ENCODE assay signal across 10 mouse cellular contexts in genomic region chr6:23253353-23254311, GRCm38 (mm10). TPM values are rescaled to one million over a fixed set of nuclear protein-coding genes. Genes with fewer than 3 reads are reported as not detected.
DNase-seq lines count a peak whose midpoint lies in the region; ATAC-seq and TF ChIP-seq lines count a peak whose summit lies in the region.
"Had no signal": no experiment of that assay in that cellular context is flagged by ENCODE, and none has a peak within 500 bp of the region (broad histone marks: within the 10 kb centered on the region; RNA-seq: fewer than 3 reads in every experiment).

No protein-coding gene starts in this region.

- H3K4me3 ChIP-seq in forebrain, postnatal 0 days (ENCODE audit: low read depth, low read length), result no peak overlapping the region
- H3K4me3 ChIP-seq in midbrain, embryonic 16.5 days (ENCODE audit: low read depth, low read length), result no peak overlapping the region

- 5% methylated on average over 43 of the region's 43 CpGs for WGBS in forebrain, postnatal 0 days
- 1% methylated on average over 35 of the region's 43 CpGs for WGBS in midbrain, embryonic 16.5 days

- peak; percentile 12; the same call in 1 of the 2 replicates for ATAC-seq in forebrain, postnatal 0 days
- ATAC-seq in midbrain, embryonic 16.5 days, result peak; percentile 29; the same call in 1 of the 2 replicates
- no peak for ATAC-seq in granulocyte monocyte progenitor cell, adult 5-6 weeks (replicated peaks; ENCODE audit: poor library complexity, severe bottlenecking)

- no peak overlapping the region for H3K4me2 ChIP-seq in forebrain, postnatal 0 days (ENCODE audit: low read depth)
- H3K4me2 ChIP-seq in midbrain, embryonic 16.5 days (ENCODE audit: low read length), result no peak overlapping the region; the same call in 1 of the 2 replicates

- H3K9me3 ChIP-seq in forebrain, postnatal 0 days (ENCODE audit: low read length), result no peaks in the 10 kb centered on the region
- H3K9me3 ChIP-seq in midbrain, embryonic 16.5 days (replicated peaks; ENCODE audit: control insufficient read depth, low read length, poor library complexity, severe bottlenecking), result no peaks in the 10 kb centered on the region

- no peaks in the 10 kb centered on the region for H3K4me1 ChIP-seq in forebrain, postnatal 0 days (ENCODE audit: insufficient read depth)
- H3K4me1 ChIP-seq in midbrain, embryonic 16.5 days (ENCODE audit: control insufficient read depth, insufficient read depth, low read length), result peaks cover 5% of the 10 kb centered on the region

- H3K27ac ChIP-seq in forebrain, postnatal 0 days (ENCODE audit: low read depth, low read length), result no peak overlapping the region
- H3K27ac ChIP-seq in midbrain, embryonic 16.5 days (ENCODE audit: low read length), result no peak overlapping the region

- TF ChIP-seq CTCF in forebrain, postnatal 0 days (IDR thresholded peaks at IDR 0.05; ENCODE audit: low read depth), result no peak

- intact Hi-C loops in left cerebral cortex, postnatal 4 days (cut with DNase I), result loop anchor here (10.0 kb wide), 1 partner anchor 201 kb away; no protein-coding TSS in a partner anchor

- H3K9ac ChIP-seq in forebrain, postnatal 0 days, result no peak overlapping the region
- no peak overlapping the region for H3K9ac ChIP-seq in midbrain, embryonic 16.5 days (ENCODE audit: low read depth, low read length)

- DNase-seq in left cerebral cortex, postnatal 4 days, result peak; percentile 13
- no peak for DNase-seq in left cerebral cortex, adult 18-20 months (ENCODE audit: low spot score in 2 of 2)
- peak; percentile 72 for DNase-seq in embryo, embryonic 10.5 days (ENCODE audit: low spot score)
- DNase-seq in forebrain, postnatal 0 days, result peak; percentile 42
- DNase-seq in T-cell, adult 2 months (ENCODE audit: low spot score), result no peak
- DNase-seq in left cerebral cortex, adult 8-10 months (ENCODE audit: low spot score in 2 of 2), result no peak
- DNase-seq: gastrocnemius, postnatal 10 days had no signal

- no peaks in the 10 kb centered on the region for H3K36me3 ChIP-seq in forebrain, postnatal 0 days (ENCODE audit: insufficient read depth)
- H3K36me3 ChIP-seq in midbrain, embryonic 16.5 days (ENCODE audit: control insufficient read depth, insufficient read depth, low read length), result no peaks in the 10 kb centered on the region
- H3K36me3 ChIP-seq: G1E had no signal

- peaks cover 80% of the 10 kb centered on the region for H3K27me3 ChIP-seq in forebrain, postnatal 0 days (ENCODE audit: insufficient read depth, low read length)
- peaks cover 51% of the 10 kb centered on the region for H3K27me3 ChIP-seq in midbrain, embryonic 16.5 days (ENCODE audit: control insufficient read depth, insufficient read depth, low read depth, low read length)

RNA-seq across cellular contexts. Expression of gene Fezf1, which starts 5.5 kb away (rescaled TPM):
- 1 to 10 TPM in 1 of 2 experiments, not detected in 1; 1.9 TPM for total RNA-seq in left cerebral cortex, postnatal 4 days (2021)
- total RNA-seq in left cerebral cortex, adult 18-20 months (2021), result under 1 TPM in 1 of 2 experiments, not detected in 1; 0.14 TPM
- total RNA-seq in forebrain, postnatal 0 days (2014; rRNA removed), result 6.1 and 19.7 TPM in 2 replicates
- polyA plus RNA-seq in forebrain, postnatal 0 days (2015; fragmentation: Nextera tagmentation; extraction: Ambion mirVana), result 4.5 and 10.0 TPM in 2 replicates
- 4.7 and 8.9 TPM in 2 replicates for polyA plus RNA-seq in midbrain, embryonic 16.5 days (2015; fragmentation: Nextera tagmentation; extraction: Ambion mirVana)
- not detected in 2 replicates for total RNA-seq in granulocyte monocyte progenitor cell, adult 5-6 weeks (2014; fragmentation: Nextera tagmentation)
- total RNA-seq in granulocyte monocyte progenitor cell, adult 5-6 weeks (2017), result not detected in 2 replicates
- total RNA-seq in left cerebral cortex, adult 8-10 months (2022), result under 1 TPM in 3 of 4 experiments, not detected in 1; 0.27 to 0.44 (median 0.42) TPM
- total RNA-seq: G1E; gastrocnemius, postnatal 10 days had no signal
- polyA plus RNA-seq: G1E had no signal

Comparison
In these comparisons a context has a peak if more than half of its experiments do, and no peak if none do; other contexts are left out.
1. DNase-seq: peak in left cerebral cortex, postnatal 4 days (single experiment), embryo, embryonic 10.5 days (single experiment) and forebrain, postnatal 0 days (single experiment); none in left cerebral cortex, adult 18-20 months (0 of 2), T-cell, adult 2 months (single experiment) and left cerebral cortex, adult 8-10 months (0 of 2).